Mouse (Mus musculus) midbrain, embryonic 15.5 days (tissue): Measurements from ENCODE around the gene Apol7a. TPM values are rescaled to one million over a fixed set of nuclear protein-coding genes. Genes with fewer than 3 reads are reported as not detected.
"Not testable (repeated sequence)": the region's sequence is repeated elsewhere in the genome, so short reads cannot be mapped to it uniquely, and the experiment has no call there.

ENCODE experiments used
- ATAC-seq: fragments of 200-750 bp; cut with Nextera tagmentation; replicated peaks from 2 replicates; pipeline ENCODE4 v1.8.0; 2017; ENCODE audit warnings: moderate TSS enrichment
- H3K27ac ChIP-seq: fragments of 300-500 bp; sonication (generic); 2 replicates; pipeline ENCODE4 v1.5.1; 2015; ENCODE audit warnings: mild to moderate bottlenecking, inconsistent platforms
- H3K27me3 ChIP-seq: fragments of 300-500 bp; sonication (generic); replicated peaks from 2 replicates; pipeline ENCODE4 v1.6.1; 2015; ENCODE audit warnings: inconsistent platforms
- H3K36me3 ChIP-seq: fragments of 300-500 bp; sonication (generic); replicated peaks from 2 replicates; pipeline ENCODE4 v1.6.1; 2015; ENCODE audit warnings: inconsistent platforms
- H3K4me1 ChIP-seq: fragments of 300-500 bp; sonication (generic); 2 replicates; pipeline ENCODE4 v1.6.1; 2015; ENCODE audit warnings: inconsistent platforms
- H3K4me2 ChIP-seq: fragments of 300-500 bp; sonication (generic); 2 replicates; pipeline ENCODE4 v1.6.1; 2015; ENCODE audit warnings: inconsistent platforms, mild to moderate bottlenecking, moderate library complexity
- H3K4me3 ChIP-seq: fragments of 300-500 bp; sonication (generic); 2 replicates; pipeline ENCODE4 v1.5.1; 2015; ENCODE audit warnings: mild to moderate bottlenecking, inconsistent platforms
- H3K9ac ChIP-seq: fragments of 300-500 bp; sonication (generic); 2 replicates; pipeline ENCODE4 v1.6.1; 2015; ENCODE audit warnings: mild to moderate bottlenecking, inconsistent platforms
- H3K9me3 ChIP-seq: fragments of 300-500 bp; sonication (generic); 2 replicates; pipeline ENCODE4 v1.6.1; 2016; ENCODE audit warnings: inconsistent platforms
- WGBS: fragments of 180-500 bp; shearing (Covaris S2); methylation state at CpG from one replicate; pipeline ENCODE4 v1.1.7; 2015; ENCODE audit warnings: mixed read lengths; 5-methylcytosine and 5-hydroxymethylcytosine counted together
- polyA plus RNA-seq: library from polyadenylated mRNA; unstranded; fragments of >200 nt; fragmentation: Nextera tagmentation; extraction: Ambion mirVana; gene quantifications from 2 replicates; pipeline ENCODE4 v1.2.1, GENCODE M21; 2015

Gene Apol7a
- not detected in 2 replicates for polyA plus RNA-seq

GRCm38 (mm10) chr15:77399027-77399426, at the start of gene Apol7a:
TSS of gene Apol7a (minus strand) at chr15:77399110.
- not testable (repeated sequence) for H3K4me3 ChIP-seq, H3K27ac ChIP-seq, H3K4me1 ChIP-seq, H3K27me3 ChIP-seq, H3K4me2 ChIP-seq, H3K9me3 ChIP-seq, H3K36me3 ChIP-seq, H3K9ac ChIP-seq, ATAC-seq
- WGBS, result 60% methylated on average over 9 of the region's 9 CpGs

- not testable (repeated sequence) for ATAC-seq, H3K27ac ChIP-seq, H3K4me2 ChIP-seq, H3K36me3 ChIP-seq, H3K9ac ChIP-seq, H3K9me3 ChIP-seq, H3K4me3 ChIP-seq, H3K4me1 ChIP-seq, H3K27me3 ChIP-seq
- WGBS, result 81% methylated on average over 2 of the region's 2 CpGs
Measured at GRCm38 (mm10) chr15:77447392-77447791, 48.5 kb upstream of the Apol7a start, which contains the start of gene Apol7b. TSS of gene Apol7b (minus strand) at chr15:77447492.

GRCm38 (mm10) chr15:77445668-77446067, 46.8 kb upstream of the Apol7a start:
- H3K27me3 ChIP-seq, H3K4me1 ChIP-seq, H3K27ac ChIP-seq, ATAC-seq, H3K9me3 ChIP-seq, H3K36me3 ChIP-seq, H3K4me3 ChIP-seq, H3K9ac ChIP-seq, H3K4me2 ChIP-seq: not testable (repeated sequence)
- 95% methylated on average over 1 of the region's 1 CpGs for WGBS

- H3K4me2 ChIP-seq, ATAC-seq, H3K9ac ChIP-seq, H3K36me3 ChIP-seq, H3K4me3 ChIP-seq, H3K27me3 ChIP-seq, H3K9me3 ChIP-seq, H3K27ac ChIP-seq, H3K4me1 ChIP-seq: not testable (repeated sequence)
- WGBS, result 66% methylated on average over 8 of the region's 8 CpGs
Measured at GRCm38 (mm10) chr15:77444746-77445145, 45.8 kb upstream of the Apol7a start.

DNA sequence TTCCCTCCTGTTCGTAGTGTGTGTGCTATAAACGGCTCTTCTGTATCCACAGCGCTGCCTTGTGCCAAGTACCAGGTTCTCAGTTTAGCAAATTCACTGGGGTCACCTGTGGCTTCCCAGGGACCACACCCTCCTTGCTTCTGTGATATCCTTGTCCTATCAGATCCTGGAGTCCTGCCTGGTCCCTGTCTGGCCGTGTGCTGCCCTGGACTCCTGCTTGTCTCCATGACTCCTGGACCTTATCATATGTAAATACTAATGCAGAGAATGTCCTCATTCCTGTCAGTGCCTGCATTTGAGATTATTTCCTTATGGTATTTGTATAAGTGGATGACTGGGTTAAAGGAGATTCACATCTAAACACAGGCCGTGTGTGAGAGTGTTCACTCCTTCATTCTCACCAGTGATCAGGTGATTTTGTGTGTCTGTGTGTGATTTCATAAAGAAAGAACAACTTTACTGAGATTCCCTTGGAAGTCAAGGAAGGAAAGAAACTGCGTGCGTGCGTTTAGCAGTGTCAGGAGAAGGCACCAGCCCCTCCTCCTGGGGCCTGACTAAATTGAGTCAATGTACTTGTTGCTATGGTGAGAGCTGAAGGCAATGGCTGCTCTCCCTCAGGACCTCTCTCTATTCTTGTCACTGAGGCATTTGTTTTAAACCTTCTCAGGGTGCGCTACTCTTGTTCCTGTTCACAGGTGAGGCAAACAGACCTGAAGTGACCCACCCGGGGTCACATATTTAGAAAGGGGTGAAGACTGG, 30.0 kb upstream of the Apol7a start:
- WGBS, result 67% methylated on average over 9 of the region's 10 CpGs
- H3K4me3 ChIP-seq, ATAC-seq: not testable (repeated sequence)

GRCm38 (mm10) chr15:77422925-77423324, 24.0 kb upstream of the Apol7a start:
- H3K36me3 ChIP-seq, H3K27ac ChIP-seq, H3K27me3 ChIP-seq, H3K4me2 ChIP-seq, H3K9me3 ChIP-seq, H3K4me1 ChIP-seq, ATAC-seq, H3K9ac ChIP-seq, H3K4me3 ChIP-seq: not testable (repeated sequence)
- WGBS, result 97% methylated on average over 7 of the region's 7 CpGs

More for the DNA sequence above, 30.0 kb upstream of the Apol7a start:
- not testable (repeated sequence) for H3K27ac ChIP-seq, H3K4me2 ChIP-seq, H3K9me3 ChIP-seq, H3K27me3 ChIP-seq, H3K36me3 ChIP-seq, H3K4me1 ChIP-seq, H3K9ac ChIP-seq

- not testable (repeated sequence) for ATAC-seq, H3K27me3 ChIP-seq, H3K9me3 ChIP-seq, H3K4me2 ChIP-seq, H3K27ac ChIP-seq, H3K9ac ChIP-seq, H3K4me3 ChIP-seq, H3K36me3 ChIP-seq, H3K4me1 ChIP-seq
- no CpG with 5 or more reads among the region's 3 CpGs for WGBS
Measured at GRCm38 (mm10) chr15:77419657-77420056, 20.7 kb upstream of the Apol7a start.

DNA sequence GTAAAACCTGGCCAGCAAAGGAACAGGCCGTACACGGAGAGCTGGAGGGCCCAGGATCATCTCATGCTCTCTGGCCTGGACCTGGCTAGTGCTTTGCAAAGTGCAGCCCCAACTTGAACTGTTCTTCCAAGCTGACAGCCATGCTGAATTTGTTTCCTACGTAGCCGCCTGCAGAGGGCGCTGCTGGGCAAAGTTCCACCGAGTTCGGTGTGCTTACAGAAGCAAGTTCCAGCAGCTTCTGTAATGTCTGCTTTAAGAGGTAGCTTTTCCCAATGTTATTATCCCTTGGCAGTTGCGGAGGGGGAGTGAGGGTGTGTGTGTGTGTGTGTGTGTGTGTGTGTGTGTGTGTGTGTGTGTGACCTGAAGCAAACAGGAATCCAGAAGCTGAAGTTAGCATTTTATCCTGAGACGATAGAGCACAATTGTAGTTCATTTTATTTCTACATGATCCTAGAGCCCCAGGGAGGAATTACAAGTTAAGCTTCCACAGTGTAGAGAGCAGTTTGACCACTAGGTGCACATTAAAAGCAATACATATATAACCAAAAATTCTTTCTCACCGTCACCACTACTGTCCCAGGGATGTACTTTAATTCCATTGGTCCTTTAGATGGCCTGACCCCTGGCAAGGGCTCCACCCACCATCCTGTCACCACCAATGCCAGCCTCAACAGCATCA, 17.9 kb upstream of the Apol7a start:
- not testable (repeated sequence) for H3K4me3 ChIP-seq, H3K9me3 ChIP-seq, H3K4me1 ChIP-seq, H3K4me2 ChIP-seq, H3K27ac ChIP-seq, H3K27me3 ChIP-seq, H3K36me3 ChIP-seq, ATAC-seq, H3K9ac ChIP-seq
- WGBS, result 25% methylated on average over 3 of the region's 10 CpGs

- not testable (repeated sequence) for ATAC-seq, H3K27ac ChIP-seq, H3K27me3 ChIP-seq, H3K9me3 ChIP-seq, H3K36me3 ChIP-seq, H3K4me2 ChIP-seq, H3K9ac ChIP-seq, H3K4me3 ChIP-seq, H3K4me1 ChIP-seq
- WGBS, result 69% methylated on average over 2 of the region's 2 CpGs
Measured at GRCm38 (mm10) chr15:77415653-77416052, 16.7 kb upstream of the Apol7a start.

GRCm38 (mm10) chr15:77412695-77413094, 13.8 kb upstream of the Apol7a start:
- 24% methylated on average over 4 of the region's 4 CpGs for WGBS
- not testable (repeated sequence) for H3K36me3 ChIP-seq, H3K4me1 ChIP-seq, H3K4me3 ChIP-seq, H3K9ac ChIP-seq, H3K27me3 ChIP-seq, H3K4me2 ChIP-seq, H3K27ac ChIP-seq, ATAC-seq, H3K9me3 ChIP-seq

- H3K27me3 ChIP-seq, H3K4me2 ChIP-seq, H3K9ac ChIP-seq, H3K4me3 ChIP-seq, ATAC-seq, H3K9me3 ChIP-seq, H3K36me3 ChIP-seq, H3K4me1 ChIP-seq, H3K27ac ChIP-seq: not testable (repeated sequence)
- WGBS, result 100% methylated on average over 1 of the region's 4 CpGs
Measured at GRCm38 (mm10) chr15:77411035-77411434, 12.1 kb upstream of the Apol7a start, which contains the start of gene Apol9a. TSS of gene Apol9a (minus strand) at chr15:77411135.

DNA sequence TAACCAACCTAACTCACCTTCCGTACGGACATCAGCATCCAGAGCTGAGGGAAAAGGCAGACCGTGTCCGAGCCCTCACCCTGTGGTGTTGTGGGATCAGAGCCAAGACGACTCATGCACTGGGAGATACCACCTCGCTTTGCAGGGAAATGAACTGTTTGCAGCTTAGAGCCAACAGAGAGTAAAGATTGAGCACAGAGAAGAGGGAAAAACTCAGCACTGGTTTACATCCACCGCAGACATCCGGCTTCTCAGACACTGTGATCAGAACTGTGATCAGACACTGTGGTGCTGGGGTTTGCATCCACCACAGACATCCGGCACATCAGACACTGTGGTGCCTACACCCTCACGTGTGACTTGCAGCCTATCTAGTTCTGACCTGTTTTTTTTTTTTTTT, 7.5 kb upstream of the Apol7a start:
- not testable (repeated sequence) for H3K9ac ChIP-seq, H3K27me3 ChIP-seq, H3K36me3 ChIP-seq, ATAC-seq, H3K9me3 ChIP-seq, H3K27ac ChIP-seq, H3K4me2 ChIP-seq, H3K4me3 ChIP-seq, H3K4me1 ChIP-seq
- WGBS, result 81% methylated on average over 10 of the region's 10 CpGs
